Mouse (Mus musculus) erythroblast, embryonic 14.5 days (primary cell): ENCODE measurements at regions not wholly inside any gene's neighbourhood (a gene's known extent, or its start where the extent isn't known, plus 50 kb on each side); places are given as distances from the start of the nearest gene placed in this dataset.
"Not testable (repeated sequence)": the region's sequence is repeated elsewhere in the genome, so short reads cannot be mapped to it uniquely, and the experiment has no call there.

Experiments used
- GATA1 ChIP-seq: IDR thresholded peaks from 2 replicates; pipeline ENCODE4 v1.6.1; 2012; ENCODE audit warnings: low read length, inconsistent platforms, mixed read lengths
- TAL1 ChIP-seq: IDR thresholded peaks from 3 replicates; pipeline ENCODE4 v1.6.1; 2012; ENCODE audit warnings: low read length, inconsistent platforms, mixed read lengths

GRCm38 (mm10) chr14:53776717-53777116 is 477.2 kb downstream of the Dad1 start:
- not testable (repeated sequence) for TF ChIP-seq TAL1, GATA1
